Mouse (Mus musculus) embryonic facial prominence, embryonic 11.5 days (tissue): ENCODE data around the gene B3galt1. TPM values are rescaled to one million over a fixed set of nuclear protein-coding genes. Genes with fewer than 3 reads are reported as not detected.

Source experiments
- ATAC-seq: fragments of 200-750 bp; cut with Nextera tagmentation; replicated peaks from 2 replicates; pipeline ENCODE4 v1.8.0; 2017; ENCODE audit warnings: low read depth; ENCODE audit not compliant: insufficient number of reproducible peaks, low FRiP score, low TSS enrichment
- DNase-seq: peaks from one replicate; pipeline ENCODE4 v3.0.0-alpha.2; 2015; ENCODE audit warnings: low spot score
- H3K27ac ChIP-seq: fragments of 300-500 bp; sonication (generic); replicated peaks from 2 replicates; pipeline ENCODE4 v1.5.1; 2014; ENCODE audit warnings: mild to moderate bottlenecking, low read depth, low read length, control low read depth
- H3K27me3 ChIP-seq: fragments of 300-500 bp; sonication (generic); 2 replicates; pipeline ENCODE4 v1.6.1; 2014; ENCODE audit warnings: mild to moderate bottlenecking, low read length, moderate library complexity, mixed read lengths; ENCODE audit not compliant: control insufficient read depth, insufficient read depth
- H3K36me3 ChIP-seq: fragments of 300-500 bp; sonication (generic); replicated peaks from 2 replicates; pipeline ENCODE4 v1.6.1; 2014; ENCODE audit warnings: low read depth, mild to moderate bottlenecking, low read length, moderate library complexity, mixed read lengths; ENCODE audit not compliant: control insufficient read depth, insufficient read depth
- H3K4me1 ChIP-seq: fragments of 300-500 bp; sonication (generic); 2 replicates; pipeline ENCODE4 v1.6.1; 2014; ENCODE audit warnings: low read length, mixed read lengths; ENCODE audit not compliant: control insufficient read depth, insufficient read depth
- H3K4me2 ChIP-seq: fragments of 300-500 bp; sonication (generic); 2 replicates; pipeline ENCODE4 v1.6.1; 2014; ENCODE audit warnings: low read depth, mild to moderate bottlenecking, control low read depth, low read length, moderate library complexity
- H3K4me3 ChIP-seq: fragments of 300-500 bp; sonication (generic); 2 replicates; pipeline ENCODE4 v1.5.1; 2014; ENCODE audit warnings: low read depth, low read length, control low read depth
- H3K9ac ChIP-seq: fragments of 300-500 bp; sonication (generic); replicated peaks from 2 replicates; pipeline ENCODE4 v1.6.1; 2014; ENCODE audit warnings: mild to moderate bottlenecking, control low read depth, low read length
- H3K9me3 ChIP-seq: fragments of 300-500 bp; sonication (generic); replicated peaks from 2 replicates; pipeline ENCODE4 v1.6.1; 2016; ENCODE audit warnings: mild to moderate bottlenecking, low read length, inconsistent platforms, mixed read lengths; ENCODE audit not compliant: control insufficient read depth
- WGBS: fragments of 180-500 bp; shearing (Covaris S2); extraction: QIAGEN DNeasy Blood & Tissue Kit; methylation state at CpG from one replicate; pipeline ENCODE4 v1.1.7; 2014; 5-methylcytosine and 5-hydroxymethylcytosine counted together
- polyA plus RNA-seq: library from polyadenylated mRNA; unstranded; fragments of >200 nt; fragmentation: Nextera tagmentation; extraction: Ambion mirVana; gene quantifications from 2 replicates; pipeline ENCODE4 v1.2.1, GENCODE M21; 2014

B3galt1 gene
- polyA plus RNA-seq, 1 experiment from 2014 or later, result 9.3 TPM

DNA sequence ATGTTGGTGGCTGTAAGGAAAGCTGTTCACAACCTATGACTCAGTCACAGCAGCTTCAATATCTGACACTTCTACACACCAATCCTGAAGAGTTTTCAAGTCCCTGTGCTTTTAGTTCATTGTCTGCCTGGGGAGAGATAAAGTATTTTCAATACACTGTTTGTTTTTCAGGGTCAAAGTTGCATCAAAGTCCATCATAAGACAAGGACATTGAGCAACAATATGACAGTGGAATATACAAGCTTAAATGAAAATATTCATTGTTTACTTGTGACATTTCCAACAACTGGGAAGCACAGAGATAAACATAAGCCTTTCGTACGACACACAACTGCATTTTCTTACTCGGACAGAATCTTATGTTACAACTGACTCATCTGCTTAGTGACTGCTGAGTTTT is 417.9 kb downstream of the B3galt1 start:
- ATAC-seq (no peak), DNase-seq (no peak)
- Histone ChIP-seq H3K4me3 (no peak overlapping the region), H3K9me3 (no peaks in the 10 kb centered on the region), H3K36me3 (no peaks in the 10 kb centered on the region), H3K4me1 (no peaks in the 10 kb centered on the region), H3K27ac (no peak overlapping the region), H3K27me3 (no peaks in the 10 kb centered on the region), H3K9ac (no peak overlapping the region), H3K4me2 (no peak overlapping the region)
- WGBS, result 94% methylated on average over 3 of the region's 3 CpGs

DNA sequence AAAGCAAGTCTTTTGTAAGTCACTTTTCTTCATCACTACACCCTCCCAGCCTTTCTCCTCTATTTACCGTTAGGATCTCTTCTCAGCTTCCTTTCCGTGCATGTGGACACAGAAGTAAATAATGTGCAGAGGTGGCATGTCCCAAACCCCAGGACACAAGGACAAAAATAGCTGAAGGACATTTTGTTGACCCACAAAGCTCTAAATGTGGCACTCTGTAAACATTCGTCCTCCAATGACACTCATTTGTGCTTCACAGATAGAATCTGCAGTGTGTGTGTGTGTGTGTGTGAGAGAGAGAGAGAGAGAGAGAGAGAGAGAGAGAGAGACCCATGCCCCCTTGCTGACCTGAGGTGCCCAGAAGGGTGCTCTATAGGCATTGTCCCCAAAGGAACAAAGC is 419.5 kb downstream of the B3galt1 start:
- ATAC-seq, result no peak

DNA sequence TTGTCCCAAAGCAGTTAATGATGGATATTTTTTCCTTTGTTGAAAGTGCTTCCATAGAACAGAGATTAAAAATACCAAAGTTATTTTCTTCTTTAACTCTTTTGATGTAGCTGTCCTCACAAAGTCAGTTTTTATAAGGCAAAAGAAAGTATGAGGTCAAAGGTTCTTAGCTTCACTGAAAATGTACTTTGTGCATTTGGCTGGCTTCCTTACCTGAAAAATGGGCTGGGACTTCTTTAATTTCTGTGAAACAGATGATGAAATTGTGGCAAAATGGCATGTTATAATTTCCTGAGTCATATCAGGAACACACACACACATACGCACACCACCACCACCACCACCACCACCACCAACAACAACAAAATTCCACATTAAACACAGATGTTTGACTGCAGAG is 427.8 kb downstream of the B3galt1 start:
- no peaks in the 10 kb centered on the region for H3K4me1 ChIP-seq
- no peak for DNase-seq
- no peak overlapping the region for H3K4me2 ChIP-seq
- no peak overlapping the region for H3K9ac ChIP-seq
- no peak overlapping the region for H3K27ac ChIP-seq
- no peak overlapping the region for H3K4me3 ChIP-seq
- 91% methylated on average over 1 of the region's 1 CpGs for WGBS
- H3K36me3 ChIP-seq, result no peaks in the 10 kb centered on the region
- no peak for ATAC-seq
- no peaks in the 10 kb centered on the region for H3K9me3 ChIP-seq
- H3K27me3 ChIP-seq, result no peaks in the 10 kb centered on the region

More for the DNA sequence above, 419.5 kb downstream of the B3galt1 start:
- H3K4me3 ChIP-seq, result no peak overlapping the region
- H3K36me3 ChIP-seq, result no peaks in the 10 kb centered on the region
- H3K4me1 ChIP-seq, result no peaks in the 10 kb centered on the region
- no peak overlapping the region for H3K27ac ChIP-seq
- H3K27me3 ChIP-seq, result no peaks in the 10 kb centered on the region
- DNase-seq, result no peak
- no peak overlapping the region for H3K9ac ChIP-seq
- H3K4me2 ChIP-seq, result no peak overlapping the region
- 87% methylated on average over 3 of the region's 3 CpGs for WGBS
- no peaks in the 10 kb centered on the region for H3K9me3 ChIP-seq

DNA sequence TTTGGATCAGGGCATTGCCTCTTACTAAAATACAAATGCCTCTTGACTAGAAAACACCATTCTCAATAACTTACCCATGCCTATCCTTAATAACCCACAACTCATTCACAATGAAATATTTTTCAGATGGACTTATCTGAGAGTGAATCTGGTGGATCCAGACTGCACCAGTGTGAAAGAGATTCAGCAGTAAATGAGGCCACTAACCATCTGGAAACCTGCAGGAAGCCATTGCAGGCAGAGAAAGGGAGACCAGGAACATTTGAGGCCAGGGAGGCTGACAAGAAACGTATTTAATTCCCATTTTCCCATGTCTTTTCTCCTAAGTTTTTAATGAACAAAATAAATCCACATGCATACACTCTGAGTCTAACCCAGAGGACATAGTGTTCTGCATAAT is 437.4 kb downstream of the B3galt1 start:
- WGBS, result 54% methylated on average over 1 of the region's 1 CpGs

DNA sequence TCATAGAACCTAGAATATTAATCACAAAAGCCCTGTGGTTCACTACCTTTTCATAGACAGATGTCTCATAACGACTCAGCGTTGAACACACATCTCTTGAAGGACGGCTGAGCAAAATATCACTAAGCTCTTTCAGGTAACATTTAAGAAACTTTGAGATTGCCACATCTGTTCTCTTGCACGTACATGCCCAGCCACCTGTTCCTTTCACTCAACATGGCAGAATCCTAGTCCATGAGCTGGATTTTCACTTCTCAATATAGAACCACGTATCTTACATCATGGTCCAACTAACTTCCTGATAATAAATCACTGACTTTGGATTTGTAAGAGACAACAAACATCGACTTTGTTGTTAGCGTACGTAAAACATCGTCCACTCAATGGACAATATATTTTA is 439.5 kb downstream of the B3galt1 start:
- H3K9ac ChIP-seq, result no peak overlapping the region
- WGBS, result 88% methylated on average over 9 of the region's 9 CpGs
- DNase-seq (no peak), ATAC-seq (no peak)
- no peak overlapping the region for H3K4me2 ChIP-seq
- no peaks in the 10 kb centered on the region for H3K27me3 ChIP-seq
- H3K9me3 ChIP-seq, result no peaks in the 10 kb centered on the region
- no peak overlapping the region for H3K4me3 ChIP-seq
- H3K27ac ChIP-seq, result no peak overlapping the region
- no peaks in the 10 kb centered on the region for H3K36me3 ChIP-seq
- no peaks in the 10 kb centered on the region for H3K4me1 ChIP-seq

More for the DNA sequence above, 437.4 kb downstream of the B3galt1 start:
- no peaks in the 10 kb centered on the region for H3K36me3 ChIP-seq
- H3K9ac ChIP-seq, result no peak overlapping the region
- no peak overlapping the region for H3K27ac ChIP-seq
- DNase-seq, result no peak
- no peak overlapping the region for H3K4me2 ChIP-seq
- no peak for ATAC-seq
- H3K27me3 ChIP-seq, result no peaks in the 10 kb centered on the region
- H3K9me3 ChIP-seq, result no peaks in the 10 kb centered on the region
- H3K4me1 ChIP-seq, result no peaks in the 10 kb centered on the region
- H3K4me3 ChIP-seq, result no peak overlapping the region

DNA sequence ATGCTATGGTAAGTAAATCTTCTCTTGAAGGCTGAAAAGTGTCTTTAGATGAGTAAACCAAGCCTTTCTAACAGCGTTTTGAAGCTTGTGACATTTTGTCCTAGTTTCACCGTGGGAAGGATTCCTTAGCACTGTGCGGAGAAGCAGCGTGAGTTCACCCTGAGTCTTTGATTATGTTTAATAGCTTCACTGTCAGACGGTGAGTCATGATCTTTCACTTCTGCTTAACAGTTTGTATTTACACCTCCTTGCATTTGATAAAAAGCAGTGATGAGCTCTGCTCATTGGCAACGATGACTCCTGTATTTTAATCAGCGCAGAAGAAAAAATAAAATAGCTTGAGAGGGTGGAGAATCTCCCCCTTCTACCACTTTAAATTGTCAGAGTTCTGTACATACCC is 440.0 kb downstream of the B3galt1 start:
- 83% methylated on average over 7 of the region's 7 CpGs for WGBS
- H3K27ac ChIP-seq, result no peak overlapping the region

DNA sequence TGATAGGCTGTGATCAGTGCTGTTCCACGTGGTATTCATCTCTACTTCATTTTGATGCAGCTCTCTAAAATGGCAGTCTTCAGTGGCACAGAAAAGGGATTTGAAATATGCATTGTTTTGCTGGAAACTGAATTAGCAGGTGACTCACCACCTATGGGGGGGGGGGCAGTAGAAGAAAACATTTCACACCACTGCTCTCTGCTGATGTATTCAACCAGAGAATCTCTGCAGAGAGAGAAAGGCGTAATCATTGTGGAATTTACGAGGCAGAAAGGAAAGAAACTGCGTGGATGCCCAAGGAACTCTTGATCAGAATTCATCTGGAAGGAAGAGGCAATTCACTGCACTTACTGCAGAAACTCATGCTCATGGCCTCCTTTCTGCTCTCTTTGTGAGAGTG is 445.7 kb downstream of the B3galt1 start:
- H3K9me3 ChIP-seq, result no peaks in the 10 kb centered on the region
- no peaks in the 10 kb centered on the region for H3K27me3 ChIP-seq
- H3K9ac ChIP-seq, result no peak overlapping the region
- H3K36me3 ChIP-seq, result no peaks in the 10 kb centered on the region
- 79% methylated on average over 4 of the region's 4 CpGs for WGBS
- DNase-seq (no peak), ATAC-seq (no peak)
- H3K4me2 ChIP-seq, result no peak overlapping the region
- no peaks in the 10 kb centered on the region for H3K4me1 ChIP-seq
- no peak overlapping the region for H3K27ac ChIP-seq
- H3K4me3 ChIP-seq, result no peak overlapping the region

More for the DNA sequence above, 440.0 kb downstream of the B3galt1 start:
- ATAC-seq, result no peak
- Histone ChIP-seq H3K4me1 (no peaks in the 10 kb centered on the region), H3K4me3 (no peak overlapping the region), H3K9ac (no peak overlapping the region), H3K4me2 (no peak overlapping the region), H3K36me3 (no peaks in the 10 kb centered on the region), H3K27me3 (no peaks in the 10 kb centered on the region), H3K9me3 (no peaks in the 10 kb centered on the region)
- no peak for DNase-seq

DNA sequence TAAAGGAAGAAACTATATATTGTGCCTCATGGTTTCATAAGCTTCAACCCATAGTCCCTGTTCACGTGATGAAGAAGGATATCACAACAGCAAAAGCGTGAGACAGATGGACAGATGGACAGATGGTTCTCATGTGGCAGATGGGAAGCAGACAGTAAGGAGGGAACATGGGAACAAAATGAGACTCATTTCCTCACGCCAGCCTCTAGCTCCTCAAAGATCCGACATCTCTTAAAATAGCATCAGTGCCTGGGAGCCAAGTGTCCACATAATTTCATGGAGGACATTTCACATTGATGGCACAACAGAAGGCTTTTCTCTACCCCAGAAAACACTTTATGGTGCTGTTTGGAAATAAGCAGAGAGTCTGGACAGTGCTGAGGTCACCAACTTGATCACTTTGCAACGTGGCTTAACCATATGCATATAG is 454.6 kb downstream of the B3galt1 start:
- no peak overlapping the region for H3K4me3 ChIP-seq
- no peaks in the 10 kb centered on the region for H3K27me3 ChIP-seq
- H3K27ac ChIP-seq, result no peak overlapping the region
- H3K36me3 ChIP-seq, result no peaks in the 10 kb centered on the region
- H3K4me2 ChIP-seq, result no peak overlapping the region
- H3K9ac ChIP-seq, result no peak overlapping the region
- 81% methylated on average over 5 of the region's 5 CpGs for WGBS
- H3K4me1 ChIP-seq, result no peaks in the 10 kb centered on the region
- ATAC-seq (no peak), DNase-seq (no peak)
- no peaks in the 10 kb centered on the region for H3K9me3 ChIP-seq
